Mouse (Mus musculus): ENCODE measurements around the gene Uqcr11. TPM values are rescaled to one million over a fixed set of nuclear protein-coding genes. Genes with fewer than 3 reads are reported as not detected.

The Uqcr11 gene
- total RNA-seq, 2 experiments from 2014 or later = 410 to 413 TPM

DNA sequence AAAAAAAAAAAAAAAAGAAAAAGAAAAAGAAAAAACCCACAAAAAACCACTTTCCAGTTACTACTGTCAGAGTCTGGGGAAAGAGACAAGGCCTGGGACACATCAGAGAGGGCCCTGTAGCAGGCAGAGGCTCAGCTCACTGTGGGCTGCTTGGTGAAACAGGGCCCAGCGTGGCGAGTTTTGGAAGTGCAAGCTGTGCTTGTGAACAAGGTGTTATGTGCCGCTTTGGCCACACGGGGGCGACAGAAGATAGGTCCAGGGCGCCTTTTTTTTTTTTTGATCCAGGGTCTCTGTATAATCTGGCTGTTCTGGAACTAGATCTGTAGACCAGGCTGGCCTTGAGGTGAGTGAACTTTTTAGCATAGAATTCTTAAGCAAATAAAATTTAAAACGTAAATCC is 30.5 kb downstream of the Uqcr11 start:
- peak; percentile 85 to 95 for DNase-seq (ENCODE audit: low spot score in 2 of 2)

DNA sequence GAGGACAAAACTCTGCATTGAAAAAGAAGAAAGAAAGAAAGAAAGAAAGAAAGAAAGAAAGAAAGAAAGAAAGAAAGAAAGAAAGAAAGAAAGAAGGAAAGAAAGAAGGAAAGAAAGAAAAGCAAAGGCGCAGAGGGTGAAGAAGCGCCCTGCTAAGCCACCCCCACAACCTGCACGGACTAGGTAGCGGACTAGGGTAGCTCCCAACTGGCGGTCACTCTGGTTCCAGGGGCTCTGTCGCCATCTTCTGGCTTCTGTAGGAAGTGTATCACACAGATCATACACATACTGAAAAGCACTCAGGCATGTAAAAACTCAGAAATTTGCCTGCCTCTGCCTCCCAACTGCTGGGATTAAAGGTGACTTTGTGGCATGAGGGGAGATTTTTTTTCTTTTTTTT is 32.6 kb downstream of the Uqcr11 start:
- peak in 1 of 2 experiments; percentile 91 for DNase-seq (ENCODE audit: low spot score in 2 of 2)

DNA sequence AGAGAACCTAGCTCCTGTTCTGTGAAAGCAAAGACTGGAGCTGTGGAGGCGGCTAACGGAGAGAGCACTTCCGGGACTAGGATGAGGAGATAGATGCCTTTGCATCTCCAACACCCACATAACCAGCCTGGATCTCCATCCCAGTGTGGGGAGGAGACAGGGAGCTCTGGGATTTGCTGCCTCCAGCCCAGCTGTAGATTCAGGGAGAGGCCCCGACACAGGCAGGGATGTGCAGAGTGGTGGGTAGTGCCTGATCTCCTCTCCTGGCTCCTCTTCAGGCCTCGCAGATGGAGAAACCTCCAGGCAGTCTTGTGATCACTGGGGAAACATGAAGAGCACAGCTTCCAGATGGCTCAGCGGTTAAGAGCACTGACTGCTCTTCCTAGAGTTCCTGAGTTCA is 33.9 kb downstream of the Uqcr11 start:
- peak; percentile 58 to 64 for DNase-seq (ENCODE audit: low spot score in 2 of 2)

DNA sequence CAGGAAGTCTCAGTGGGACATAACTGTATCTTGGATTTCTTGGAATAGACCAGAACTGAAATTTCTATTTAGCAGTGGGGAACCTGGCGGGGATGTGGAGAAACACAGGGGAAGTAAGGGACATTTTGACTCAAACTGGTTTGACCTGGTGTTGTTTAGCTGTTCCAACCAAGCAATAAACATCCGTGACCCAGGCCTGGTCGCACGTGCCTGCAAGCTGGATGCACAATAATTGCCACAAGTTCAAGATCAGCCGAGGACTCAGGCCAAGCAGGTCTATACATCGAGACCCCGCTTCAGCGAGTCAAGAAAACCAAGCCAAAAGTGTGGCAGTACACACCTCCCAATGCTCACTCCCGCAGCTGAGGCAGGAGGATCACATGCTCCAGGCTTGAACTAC is 34.6 kb downstream of the Uqcr11 start:
- no peak for DNase-seq (ENCODE audit: low spot score in 2 of 2)

DNA sequence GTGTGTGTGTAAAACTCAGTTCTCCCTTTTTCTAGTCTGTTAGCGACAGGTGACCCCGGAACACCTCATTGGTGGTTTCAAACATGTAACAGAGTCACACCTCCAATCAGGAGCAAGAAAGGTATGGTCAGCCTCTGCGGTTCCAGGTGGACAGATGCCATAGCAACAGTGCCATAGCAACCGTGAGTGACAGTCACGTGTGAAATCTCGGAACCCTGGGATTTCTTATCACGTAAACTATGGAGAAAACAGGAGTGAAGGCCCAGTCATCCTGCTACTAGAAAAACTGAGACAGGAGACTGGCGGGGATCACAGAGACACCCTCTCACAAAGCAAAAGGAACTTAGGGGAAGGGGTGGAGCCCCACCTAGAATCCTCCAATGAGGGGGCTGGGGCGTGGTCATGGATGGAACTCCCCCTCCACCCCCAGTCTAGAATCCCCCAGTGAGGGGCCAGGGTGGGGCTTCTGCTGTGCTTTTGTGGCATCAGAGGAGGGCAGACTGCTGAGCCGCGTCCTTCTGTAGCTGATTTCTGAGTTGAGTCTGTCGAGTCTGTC is 35.1 kb downstream of the Uqcr11 start:
- DNase-seq (ENCODE audit: low spot score in 2 of 2) = peak in 1 of 2 experiments; percentile 48

DNA sequence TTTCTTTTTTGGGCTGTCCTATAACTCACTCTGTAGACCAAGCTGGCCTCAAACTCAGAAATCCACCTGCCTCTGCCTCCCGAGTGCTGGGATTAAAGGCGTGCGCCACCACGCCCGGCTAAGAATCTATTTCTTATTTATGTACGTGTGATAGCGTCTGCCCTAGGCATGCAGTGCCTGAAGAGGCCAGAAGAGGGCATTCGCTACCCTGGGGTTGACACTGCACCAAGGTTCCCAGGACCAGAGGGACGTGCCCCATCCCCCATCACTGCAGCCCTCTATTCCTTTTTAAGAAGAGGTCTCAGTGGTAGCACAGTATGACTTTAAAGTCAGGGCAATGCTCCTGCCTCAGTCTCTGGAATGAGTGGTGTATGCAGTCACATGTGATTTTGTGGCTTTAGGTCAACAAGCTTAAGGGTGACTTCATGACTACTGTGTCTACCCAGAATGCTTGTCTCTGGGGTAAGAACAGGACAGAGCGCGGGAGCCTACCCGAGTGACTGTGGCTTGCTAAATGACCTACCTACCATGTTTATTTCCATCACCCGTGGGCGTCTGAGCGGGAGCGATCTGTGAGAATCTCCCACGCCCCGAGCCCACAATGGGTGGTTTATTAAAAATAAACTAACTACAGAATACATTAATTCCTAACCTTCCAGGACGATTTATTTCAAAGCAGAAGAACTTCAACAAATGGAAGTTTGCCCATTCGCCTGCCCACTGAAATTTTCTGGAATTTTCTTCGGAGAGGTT is 36.5 kb downstream of the Uqcr11 start:
- peak in 1 of 2 experiments; percentile 73 for DNase-seq (ENCODE audit: low spot score in 2 of 2)

DNA sequence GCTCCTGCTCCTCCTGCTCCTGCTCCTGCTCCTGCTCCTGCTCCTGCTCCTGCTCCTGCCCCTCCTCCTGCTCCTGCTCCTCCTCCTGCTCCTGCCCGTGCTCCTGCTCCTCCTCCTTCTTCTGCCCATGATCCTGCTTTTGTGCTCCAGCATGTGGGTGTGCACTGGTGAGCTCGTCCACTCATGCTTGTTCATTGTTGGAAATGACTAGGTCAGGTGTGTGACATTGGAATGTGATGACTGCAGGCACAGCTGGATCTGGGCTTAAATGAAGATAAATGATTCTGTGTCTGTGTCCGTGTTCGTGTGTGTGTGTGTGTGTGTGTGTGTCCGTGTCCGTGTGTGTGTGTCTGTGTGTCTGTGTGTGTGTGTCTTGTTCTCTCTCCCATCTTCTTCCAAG is 38.2 kb downstream of the Uqcr11 start:
- DNase-seq (ENCODE audit: low spot score in 2 of 2) = no peak

DNA sequence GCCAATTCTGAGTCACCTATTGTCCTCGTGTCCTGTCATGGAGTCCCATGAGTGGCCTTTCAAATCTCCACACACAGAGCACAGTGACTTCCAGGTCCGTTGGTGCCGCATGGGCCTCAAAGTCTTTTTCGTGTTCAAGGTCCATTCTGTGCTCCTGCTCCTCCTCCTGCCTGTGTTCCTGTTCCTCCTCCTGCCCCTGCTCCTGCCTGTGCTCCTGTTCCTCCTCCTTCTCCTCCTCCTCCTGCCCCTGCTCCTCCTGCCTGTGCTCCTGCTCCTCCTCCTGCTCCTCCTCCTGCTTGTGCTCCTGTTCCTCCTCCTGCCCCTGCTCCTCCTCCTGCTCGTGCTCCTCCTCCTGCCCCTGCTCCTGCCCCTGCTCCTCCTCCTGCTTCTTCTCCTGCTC is 38.7 kb downstream of the Uqcr11 start:
- DNase-seq (ENCODE audit: low spot score in 2 of 2) = no peak

DNA sequence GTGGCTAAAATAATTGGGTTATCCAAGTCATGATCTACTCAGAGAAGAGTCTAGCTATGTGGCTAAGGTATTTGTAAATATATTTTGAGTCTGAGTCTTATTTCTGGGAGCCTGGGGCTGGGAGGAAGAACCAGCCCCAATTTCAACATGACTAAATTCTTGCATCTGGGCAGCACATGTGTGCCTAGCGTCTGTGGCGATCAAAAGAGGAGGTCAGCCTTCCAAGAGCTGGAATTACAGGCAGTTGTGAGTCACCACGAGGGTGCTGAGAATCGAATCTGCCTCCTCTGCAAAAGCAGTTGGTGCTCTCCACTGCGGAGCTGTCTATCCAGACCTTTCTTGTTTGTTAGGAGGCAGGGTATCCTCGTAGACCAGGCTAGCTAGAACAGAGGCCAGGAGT is 40.9 kb downstream of the Uqcr11 start:
- DNase-seq (ENCODE audit: low spot score in 2 of 2) = no peak

DNA sequence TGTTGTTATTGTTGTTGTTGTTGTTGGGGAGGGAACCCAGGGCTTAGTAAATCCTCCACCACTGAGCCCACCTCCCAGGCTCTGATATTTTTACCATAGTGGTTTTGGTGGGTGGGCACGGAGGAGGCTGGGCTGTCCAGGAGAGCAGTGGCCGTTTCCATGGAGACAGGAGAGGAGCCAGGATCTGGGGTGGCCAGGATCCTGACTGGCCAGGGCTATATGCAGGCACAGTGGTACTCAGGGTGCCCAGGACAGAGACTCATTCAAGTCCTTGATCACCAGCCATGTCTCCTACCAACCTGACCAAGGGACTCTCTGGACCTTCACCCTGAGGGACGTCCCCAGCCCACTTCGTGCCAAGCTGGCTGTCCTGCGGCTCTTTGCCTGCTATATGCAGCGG is 42.9 kb downstream of the Uqcr11 start:
- no peak for DNase-seq (ENCODE audit: low spot score in 2 of 2)

DNA sequence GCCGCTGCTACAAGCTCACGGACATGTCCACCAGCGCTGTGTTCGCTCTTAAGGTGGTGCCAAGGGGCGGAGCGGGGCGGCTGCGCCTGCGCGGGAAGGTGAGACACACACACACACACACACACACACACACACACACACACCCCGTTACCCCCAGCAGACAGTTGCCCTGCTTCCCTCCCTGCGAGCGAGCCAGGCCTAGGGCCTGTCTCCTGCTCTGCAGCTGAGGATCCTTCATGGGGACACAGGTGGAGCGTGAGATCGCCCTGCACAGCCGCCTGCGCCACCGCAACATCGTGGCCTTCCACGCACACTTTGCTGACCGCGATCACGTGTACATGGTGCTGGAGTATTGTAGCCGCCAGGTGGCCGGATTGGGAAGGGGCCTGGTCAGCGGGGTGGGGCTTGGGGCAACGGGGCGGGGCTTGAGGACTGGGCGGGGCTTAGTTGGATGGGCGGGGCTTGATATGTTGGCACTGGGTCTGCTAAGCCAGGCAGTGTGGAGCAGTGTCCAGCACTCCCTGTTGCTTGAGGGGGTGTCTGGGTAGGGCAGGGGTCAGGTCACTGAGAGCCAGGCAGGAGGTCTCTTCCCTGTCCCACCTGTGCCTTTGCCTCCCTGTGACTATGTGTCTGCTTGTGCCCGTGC is 48.5 kb downstream of the Uqcr11 start:
- no peak for DNase-seq (ENCODE audit: low spot score in 2 of 2)

DNA sequence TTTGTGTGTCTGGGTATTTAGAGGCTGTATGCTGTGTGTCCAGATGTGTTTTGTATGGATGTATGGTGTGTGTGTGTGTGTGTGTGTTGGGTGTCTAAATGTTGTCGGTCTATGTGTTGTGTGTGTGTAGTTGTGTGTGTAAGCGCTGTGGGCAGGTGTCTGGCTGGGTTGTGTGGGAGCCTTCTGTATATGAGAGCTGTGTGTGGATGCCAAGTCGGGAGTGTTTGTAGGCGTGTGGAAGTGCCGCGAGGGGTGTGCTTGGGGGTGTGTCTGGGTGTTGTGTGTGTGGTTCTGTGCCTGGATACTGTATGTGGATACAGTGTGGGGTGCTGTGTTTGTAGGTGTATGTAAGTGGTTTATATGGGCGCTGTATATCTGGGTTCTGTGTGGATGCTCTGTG is 49.3 kb downstream of the Uqcr11 start:
- peak in 1 of 2 experiments; percentile 68 for DNase-seq (ENCODE audit: low spot score in 2 of 2)

DNA sequence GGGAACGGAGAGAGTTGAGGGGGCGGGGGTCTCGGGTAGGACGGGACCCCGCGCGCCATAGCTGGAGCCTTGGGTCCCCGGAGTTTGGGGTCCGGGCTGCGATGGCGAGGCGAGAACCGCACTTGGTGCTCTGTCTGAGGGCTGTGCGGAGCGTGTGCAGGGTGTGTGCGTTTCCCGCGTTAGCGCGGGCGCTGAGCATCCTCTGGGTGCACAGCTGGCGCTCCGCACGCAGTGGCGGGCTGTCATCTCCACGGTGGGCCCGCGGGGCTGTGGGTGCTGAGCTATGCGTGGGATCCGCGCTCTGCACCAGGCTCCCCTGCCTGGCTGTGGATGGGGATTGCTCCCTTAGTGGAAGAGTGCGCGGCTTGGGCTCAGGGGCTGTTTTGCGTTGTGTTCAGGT is 49.9 kb downstream of the Uqcr11 start:
- DNase-seq (ENCODE audit: low spot score in 2 of 2) = no peak

DNA sequence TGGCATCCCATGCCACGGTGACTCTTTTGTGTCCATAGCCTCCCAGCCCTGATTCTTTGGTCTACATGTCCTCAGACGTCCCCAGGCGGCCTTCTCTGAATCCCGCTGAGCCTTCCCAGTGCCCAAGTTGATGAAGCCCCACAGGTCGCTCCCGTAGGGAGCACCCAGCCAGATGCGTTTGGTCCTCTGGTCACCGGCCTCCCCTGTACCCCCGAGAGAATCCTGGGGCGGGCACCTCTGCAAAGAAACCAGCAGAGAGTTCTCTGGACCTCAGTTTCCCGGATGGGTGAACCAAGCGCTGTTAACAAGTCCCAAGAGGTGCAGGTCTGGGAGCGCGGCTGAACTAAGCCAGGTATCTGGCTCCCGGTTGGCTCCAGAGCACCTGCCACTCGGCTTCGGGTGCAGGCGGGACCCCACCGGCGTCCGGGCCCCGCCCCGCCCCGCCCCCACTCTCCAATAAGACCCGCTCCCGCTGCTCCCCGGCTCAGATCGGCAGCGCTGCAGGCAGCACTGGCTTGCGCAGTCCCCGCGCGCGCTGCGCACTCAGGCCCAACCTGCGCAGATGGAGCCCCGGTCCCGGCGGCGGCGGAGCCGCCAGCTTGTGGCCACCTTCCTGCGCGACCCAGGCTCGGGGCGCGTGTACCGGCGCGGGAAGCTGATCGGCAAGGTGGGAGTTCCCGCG is 50.5 kb downstream of the Uqcr11 start, which contains the start of gene Plk5:
Gene Plk5, plus strand, starts transcription at position 459 of the 682 bp plus-strand sequence.
- peak in 1 of 2 experiments; percentile 42 for DNase-seq (ENCODE audit: low spot score in 2 of 2)

DNA sequence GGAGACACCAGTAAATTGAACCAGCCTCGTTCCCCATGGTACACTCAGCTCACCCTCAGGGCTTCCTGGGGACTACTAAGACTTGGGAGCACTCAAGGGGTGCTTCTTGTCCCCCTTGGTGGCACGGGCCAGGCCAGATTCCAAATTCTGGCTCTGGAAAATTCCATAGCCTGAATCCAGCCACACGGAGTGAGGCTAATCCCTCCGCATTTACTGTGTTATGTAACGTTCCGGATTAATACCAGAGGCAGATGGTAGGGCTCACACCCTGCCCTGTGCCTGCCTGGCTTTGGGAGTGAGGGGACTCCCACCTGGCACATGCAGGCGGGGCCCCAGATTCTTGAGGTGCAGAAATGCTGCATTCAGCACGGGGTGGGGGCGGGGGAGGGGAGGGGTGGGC is 51.2 kb downstream of the Uqcr11 start:
- peak in 1 of 2 experiments; percentile 69 for DNase-seq (ENCODE audit: low spot score in 2 of 2)

Small RNAs within 50 kb of the gene (microRNA-seq; reads per million reads assigned to microRNA genes)
- gene Gm22721 = 0 reads per million in 2 experiments

Other genes with a start within 250 kb of the Uqcr11 start
- 10 to 100 TPM; 60.7 to 76.4 TPM for gene Cirbp, start 240.8 kb downstream of the Uqcr11 start, total RNA-seq (2021)
- gene 1600002K03Rik, start 233.9 kb downstream of the Uqcr11 start, total RNA-seq (2021) = 1 to 10 TPM; 6.4 to 6.5 TPM
- gene Efna2, start 227.3 kb downstream of the Uqcr11 start, total RNA-seq (2021) = 10 to 100 TPM in 1 of 2 experiments, 1 to 10 TPM in 1; 8.9 to 10.1 TPM
- 10 to 100 TPM; 37.4 to 45.1 TPM for gene Mum1, start 180.4 kb downstream of the Uqcr11 start, total RNA-seq (2021)
- gene Ndufs7, start 157.7 kb downstream of the Uqcr11 start, total RNA-seq (2021) = 100 to 1,000 TPM; 218 to 228 TPM
- gene Gamt, start 145.8 kb downstream of the Uqcr11 start, total RNA-seq (2021) = 10 to 100 TPM; 24.5 to 26.7 TPM
- 10 to 100 TPM; 77.2 to 83.0 TPM for gene Dazap1, start 145.3 kb downstream of the Uqcr11 start, total RNA-seq (2021)
- gene Rps15, start 114.4 kb downstream of the Uqcr11 start, total RNA-seq (2021) = 1,000 to 10,000 TPM in 1 of 2 experiments, 100 to 1,000 TPM in 1; 997 to 1,043 TPM
- 10 to 100 TPM; 94.5 to 95.5 TPM for gene Apc2, start 110.9 kb downstream of the Uqcr11 start, total RNA-seq (2021)
- gene 2310011J03Rik, start 86.3 kb downstream of the Uqcr11 start, total RNA-seq (2021) = 10 to 100 TPM; 25.0 to 25.9 TPM
- 1 to 10 TPM; 3.5 to 3.8 TPM for gene Pcsk4, start 77.3 kb downstream of the Uqcr11 start, total RNA-seq (2021)
- 10 to 100 TPM; 10.3 to 10.9 TPM for gene Reep6, start 76.9 kb downstream of the Uqcr11 start, total RNA-seq (2021)
- 1 to 10 TPM; 5.6 to 6.9 TPM for gene Adamtsl5, start 58.4 kb downstream of the Uqcr11 start, total RNA-seq (2021)
- 10 to 100 TPM; 30.3 to 30.5 TPM for gene Plk5, start 50.4 kb downstream of the Uqcr11 start, total RNA-seq (2021)
- gene Mex3d, start 19.2 kb downstream of the Uqcr11 start, total RNA-seq (2021) = 10 to 100 TPM; 17.9 to 19.1 TPM
- gene Mbd3, start 7.3 kb downstream of the Uqcr11 start, total RNA-seq (2021) = 100 to 1,000 TPM; 159 to 162 TPM
- 10 to 100 TPM; 27.1 to 27.3 TPM for gene Tcf3, start 26.8 kb upstream of the Uqcr11 start, total RNA-seq (2021)
- gene Onecut3, start 88.0 kb upstream of the Uqcr11 start, total RNA-seq (2021) = under 1 TPM in 1 of 2 experiments, not detected in 1; 0.07 TPM
- gene Atp8b3, start 132.3 kb upstream of the Uqcr11 start, total RNA-seq (2021) = under 1 TPM; 0.18 to 0.22 TPM
- gene Rexo1, start 154.7 kb upstream of the Uqcr11 start, total RNA-seq (2021) = 10 to 100 TPM; 44.8 to 48.1 TPM
- gene Klf16, start 170.5 kb upstream of the Uqcr11 start, total RNA-seq (2021) = 10 to 100 TPM; 57.3 to 62.1 TPM
- gene Abhd17a, start 183.5 kb upstream of the Uqcr11 start, total RNA-seq (2021) = 100 to 1,000 TPM; 166 to 168 TPM
- gene Scamp4, start 196.0 kb upstream of the Uqcr11 start, total RNA-seq (2021) = 10 to 100 TPM; 43.9 to 54.4 TPM
- 1 to 10 TPM; 1.7 to 3.4 TPM for gene Adat3, start 196.1 kb upstream of the Uqcr11 start, total RNA-seq (2021)
- gene Gm49322, start 199.2 kb upstream of the Uqcr11 start, total RNA-seq (2021) = 1 to 10 TPM; 2.6 to 3.1 TPM
- gene Csnk1g2, start 216.0 kb upstream of the Uqcr11 start, total RNA-seq (2021) = 100 to 1,000 TPM; 230 to 247 TPM